Mouse (Mus musculus) CH12.LX (cell line): ENCODE data around the gene Opn4.

Experiments used
- CHD2 ChIP-seq: IDR thresholded peaks from 2 replicates; pipeline ENCODE4 v1.6.1; 2011; ENCODE audit warnings: low read length, improper control_type of control experiment
- CTCF ChIP-seq, 2 experiments: IDR thresholded peaks in 1 of 2; conservative IDR thresholded peaks in 1 of 2; 2 replicates each; pipeline ENCODE4 v1.5.1; 2011 to 2012; ENCODE audit warnings: low read depth in 2 of 2, low read length in 2 of 2, improper control_type of control experiment in 1 of 2, inconsistent platforms in 1 of 2, mild to moderate bottlenecking in 1 of 2, moderate library complexity in 1 of 2
- ETS1 ChIP-seq: conservative IDR thresholded peaks from 2 replicates; pipeline ENCODE4 v1.6.1; 2012; ENCODE audit warnings: low read depth, mild to moderate bottlenecking, inconsistent platforms, low read length, improper control_type of control experiment, moderate library complexity
- JUN ChIP-seq: IDR thresholded peaks from 2 replicates; pipeline ENCODE4 v1.6.1; 2011; ENCODE audit warnings: low read depth, mild to moderate bottlenecking, low read length, improper control_type of control experiment, moderate library complexity; ENCODE audit not compliant: insufficient read depth
- MAX ChIP-seq: IDR thresholded peaks from 2 replicates; pipeline ENCODE4 v1.6.1; 2011; ENCODE audit warnings: low read length, improper control_type of control experiment
- PAX5 ChIP-seq: IDR thresholded peaks from 2 replicates; pipeline ENCODE4 v1.6.1; 2012; ENCODE audit warnings: low read length, inconsistent platforms, mixed read lengths
- POLR2A ChIP-seq: IDR thresholded peaks from 2 replicates; pipeline ENCODE4 v1.6.1; 2011; ENCODE audit warnings: low read depth, mild to moderate bottlenecking, improper control_type of control experiment, low read length
- USF1 ChIP-seq: IDR thresholded peaks from 2 replicates; pipeline ENCODE4 v1.6.1; 2014; ENCODE audit warnings: low read depth, mild to moderate bottlenecking, inconsistent platforms, low read length, improper control_type of control experiment
- ZKSCAN1 ChIP-seq: IDR thresholded peaks from 2 replicates; pipeline ENCODE4 v1.6.1; 2012; ENCODE audit warnings: low read depth, inconsistent platforms, low read length, improper control_type of control experiment, borderline replicate concordance
- ZNF384 ChIP-seq: IDR thresholded peaks from 2 replicates; pipeline ENCODE4 v1.6.1; 2012; ENCODE audit warnings: low read depth, low read length, improper control_type of control experiment, inconsistent platforms

DNA sequence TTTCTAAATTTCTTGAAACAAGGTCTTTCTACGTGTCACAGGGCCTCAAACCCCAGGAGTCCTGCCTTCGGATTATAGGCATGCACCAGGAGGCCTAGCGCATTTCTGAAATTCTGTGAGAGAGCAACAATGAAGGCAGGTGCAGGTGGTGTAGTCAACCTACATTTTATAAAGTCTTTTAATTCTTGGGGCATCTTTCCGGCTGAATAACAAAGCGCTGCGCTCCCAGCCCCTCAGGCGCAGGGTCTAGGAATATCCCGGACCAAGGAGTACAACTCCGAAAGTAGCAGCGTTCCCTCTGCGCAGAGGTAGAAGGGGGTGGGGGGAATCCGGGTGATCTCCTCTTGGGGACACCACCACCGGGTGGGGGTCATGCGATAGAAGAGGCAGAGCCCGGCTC, 14.6 kb upstream of the Opn4 start:
- TF ChIP-seq JUN (no peak), CTCF (conservative IDR thresholded peaks at IDR 0.05 in 1 of 2, IDR thresholded peaks at IDR 0.05 in 1 of 2; ENCODE audit: low read depth in 2 of 2, low read length in 2 of 2) (no peak), MAX (no peak), USF1 (no peak), POLR2A (no peak), CHD2 (no peak), PAX5 (no peak), ZNF384 (no peak), ZKSCAN1 (no peak), ETS1 (no peak)
